Mouse (Mus musculus) kidney, adult 11 months (tissue): Measurements from ENCODE around the gene Ndufa13.

Experiments used
- DNase-seq: peaks from one replicate; pipeline ENCODE4 v3.0.0; 2022

Ndufa13 gene

GRCm38 (mm10) chr8:69877992-69878391 is 24.4 kb downstream of the Ndufa13 start:
- no peak for DNase-seq

DNA sequence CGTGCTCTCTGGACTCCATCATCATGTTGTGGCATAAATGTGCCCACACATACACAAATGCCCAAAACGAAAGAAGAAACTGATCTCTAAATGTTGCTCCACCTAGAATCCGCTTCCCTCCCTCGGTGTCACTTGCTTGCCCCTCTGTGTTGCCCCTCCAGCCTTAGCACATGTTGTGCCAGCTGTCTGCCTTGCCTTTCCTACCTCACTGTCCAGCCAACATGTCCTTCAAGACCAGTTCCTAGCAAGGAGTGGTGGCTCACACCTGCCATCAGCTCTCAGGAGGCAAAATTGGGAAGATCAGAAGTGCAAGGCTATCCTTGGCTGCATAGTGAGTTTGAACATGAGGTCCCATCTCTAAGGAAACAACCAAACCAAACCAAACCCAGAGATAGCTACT is 25.0 kb downstream of the Ndufa13 start:
- no peak for DNase-seq

DNA sequence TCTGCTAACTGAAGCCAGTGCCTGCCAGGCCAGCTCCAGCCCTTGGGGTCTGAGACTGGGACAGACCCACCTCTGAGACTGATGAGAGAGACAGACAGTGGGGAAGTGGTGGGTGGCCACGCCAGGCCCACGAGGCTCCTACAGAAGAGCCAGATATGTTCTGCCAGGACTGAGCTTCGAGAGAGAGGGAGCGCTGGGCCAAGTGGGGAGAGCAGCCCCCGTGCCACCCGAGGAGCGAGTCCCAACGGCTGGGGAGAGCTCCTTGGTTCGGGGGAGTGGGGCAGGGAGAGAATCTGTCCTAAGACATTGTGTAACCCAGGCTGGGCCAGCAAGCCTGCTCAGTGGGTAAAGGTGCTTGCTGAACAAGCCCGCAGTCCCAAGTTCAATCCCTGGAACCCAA is 25.4 kb downstream of the Ndufa13 start:
- DNase-seq = no peak

DNA sequence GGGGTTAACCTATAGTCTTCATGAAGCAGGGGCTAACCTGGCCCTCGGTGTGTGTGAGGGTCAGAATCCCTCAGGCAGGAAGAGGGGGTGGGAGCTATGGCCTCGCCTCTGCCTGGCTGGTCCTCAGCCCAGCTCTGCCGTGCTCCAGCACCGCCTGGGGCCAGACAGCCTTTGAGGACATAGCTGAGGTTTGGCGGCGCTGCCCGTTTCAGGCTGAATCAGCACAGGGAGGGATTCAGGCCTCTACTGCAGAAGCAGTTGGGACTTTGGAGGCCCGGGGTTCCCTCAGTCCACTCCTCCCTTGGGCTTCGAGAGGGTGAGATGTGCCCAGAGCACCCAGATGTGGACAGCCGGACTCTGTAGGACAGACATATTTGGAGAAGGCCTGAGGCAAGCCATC is 26.3 kb downstream of the Ndufa13 start:
- no peak for DNase-seq

DNA sequence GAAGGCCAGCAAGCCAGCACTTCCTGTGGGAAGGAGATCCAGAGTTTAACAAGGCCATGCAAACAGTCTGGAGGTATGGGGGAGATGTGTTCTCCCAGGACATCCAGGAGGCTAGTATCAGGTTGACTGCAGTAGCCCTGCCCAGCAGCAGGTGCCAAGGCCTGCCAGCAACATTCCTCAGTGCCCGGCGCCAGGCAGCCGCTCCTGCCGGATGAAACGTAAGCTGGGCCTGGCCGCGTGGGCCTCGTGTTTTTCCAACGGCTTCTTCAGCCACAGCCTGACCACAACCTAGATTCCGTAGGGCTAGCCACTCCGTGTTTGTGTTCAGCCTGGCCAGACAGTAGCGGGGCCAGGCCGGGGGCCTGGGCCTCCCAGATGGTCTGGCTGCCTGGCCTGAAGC is 27.7 kb downstream of the Ndufa13 start:
- no peak for DNase-seq

- DNase-seq = no peak
Observed at GRCm38 (mm10) chr8:69874155-69874554, 28.2 kb downstream of the Ndufa13 start.

DNA sequence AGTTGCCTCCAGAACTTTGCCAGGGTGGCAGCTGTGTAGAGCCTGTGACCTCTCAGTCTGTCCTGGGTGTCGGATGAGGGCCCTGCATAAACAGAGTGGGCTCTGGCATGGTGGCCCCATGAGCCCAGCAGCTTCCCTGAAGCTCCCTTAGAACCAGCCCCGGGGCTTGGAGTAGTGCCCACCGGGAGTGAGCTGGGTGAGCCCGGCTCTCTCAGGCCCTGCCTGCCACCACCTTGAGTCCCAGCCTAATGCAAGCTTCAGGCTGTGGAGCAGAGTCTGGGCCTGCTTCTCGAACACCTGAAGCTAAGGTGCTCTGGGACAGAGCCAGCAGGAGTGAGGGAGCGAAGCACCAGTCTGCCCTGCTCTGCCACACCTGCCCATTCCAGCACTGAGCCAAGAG is 31.5 kb downstream of the Ndufa13 start:
- no peak for DNase-seq

DNA sequence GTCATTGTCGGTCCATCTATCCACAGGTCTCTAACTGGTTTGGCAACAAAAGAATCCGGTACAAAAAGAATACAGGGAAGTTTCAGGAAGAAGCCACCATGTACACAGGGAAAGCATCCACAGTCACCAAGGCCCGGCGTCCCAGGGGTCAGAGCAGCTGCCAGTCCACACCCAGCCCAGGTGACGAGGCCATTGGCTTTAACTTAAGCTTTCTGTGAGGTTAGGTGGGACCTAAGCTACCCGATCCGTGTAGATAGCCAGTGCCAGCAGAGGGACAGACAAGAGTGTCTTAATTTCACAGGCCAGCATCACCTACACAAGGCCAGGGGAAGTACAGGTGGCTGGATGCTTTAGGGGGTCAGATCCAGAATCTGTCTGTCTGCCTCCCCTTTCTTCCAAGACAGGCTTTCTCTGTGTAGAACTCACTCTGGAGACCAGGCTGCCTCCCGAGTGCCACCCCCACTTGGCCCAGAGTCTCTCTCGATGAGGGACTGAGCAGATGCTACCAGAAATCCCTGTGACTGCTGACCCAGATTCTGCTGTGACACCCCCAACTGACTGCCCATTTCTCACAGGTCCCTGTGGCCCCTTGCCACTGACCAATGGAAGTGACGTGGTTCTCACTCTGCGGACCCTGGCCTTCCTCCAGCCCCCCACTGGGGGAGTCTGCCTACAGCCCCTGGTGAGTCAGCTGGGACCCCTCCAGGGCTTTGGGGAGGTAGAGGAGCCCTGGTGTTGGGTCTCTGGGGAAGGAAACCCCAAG is 32.2 kb downstream of the Ndufa13 start:
- no peak for DNase-seq

GRCm38 (mm10) chr8:69867696-69868326 is 34.5 kb downstream of the Ndufa13 start:
- DNase-seq = peak; percentile 41

DNA sequence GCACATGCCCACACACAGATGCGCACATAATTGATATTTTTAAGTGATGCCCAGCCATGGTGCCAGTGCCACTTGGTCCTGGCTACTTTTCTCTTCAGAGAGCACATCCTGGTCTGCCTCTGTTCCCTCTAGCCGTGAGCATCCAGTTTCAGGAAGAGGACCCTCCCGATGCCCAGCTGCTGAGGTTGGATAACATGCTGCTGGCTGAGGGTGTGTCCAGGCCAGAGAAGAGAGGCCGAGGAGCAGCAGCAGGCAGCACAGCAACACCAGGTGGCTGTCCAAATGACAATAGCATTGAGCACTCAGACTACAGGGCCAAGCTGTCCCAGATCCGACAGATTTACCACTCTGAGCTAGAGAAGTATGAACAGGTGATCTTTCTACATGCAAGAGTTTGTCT is 38.2 kb downstream of the Ndufa13 start:
- DNase-seq = no peak

GRCm38 (mm10) chr8:69863387-69864020 is 38.9 kb downstream of the Ndufa13 start:
- no peak for DNase-seq

GRCm38 (mm10) chr8:69861251-69861650 is 41.1 kb downstream of the Ndufa13 start:
- no peak for DNase-seq

- no peak for DNase-seq
Observed at GRCm38 (mm10) chr8:69860807-69861206, 41.6 kb downstream of the Ndufa13 start.

- no peak for DNase-seq
Observed at GRCm38 (mm10) chr8:69853869-69854268, 48.5 kb downstream of the Ndufa13 start.

DNA sequence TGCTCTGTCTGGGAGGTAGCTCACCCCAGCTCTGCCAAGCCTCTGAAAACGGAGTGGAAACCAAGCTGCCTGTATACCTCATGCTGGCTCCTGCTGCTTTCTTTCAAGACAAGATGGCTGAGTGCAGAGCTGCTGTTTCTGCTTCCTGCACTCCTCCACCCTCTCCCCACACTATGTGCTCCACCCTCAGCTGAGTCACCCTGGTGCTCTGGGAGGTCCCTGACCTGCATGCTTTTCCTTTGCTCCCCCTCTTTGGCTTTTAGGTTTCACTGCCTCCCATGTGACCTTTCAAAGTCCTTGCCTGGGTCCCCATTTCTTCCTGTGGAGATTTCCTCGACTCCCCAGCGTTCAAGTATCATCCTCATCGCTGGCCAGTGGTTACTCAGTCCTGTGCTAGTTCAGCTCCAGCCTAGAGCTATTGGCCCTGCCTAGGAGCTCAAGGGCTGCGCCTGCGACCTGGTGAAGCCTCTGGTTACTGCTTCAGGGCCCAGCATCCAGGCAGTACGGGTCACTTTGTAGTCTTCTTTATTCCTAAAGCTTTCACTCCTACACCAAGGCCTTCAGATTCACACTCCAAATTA is 51.3 kb downstream of the Ndufa13 start:
- DNase-seq = no peak

- no peak for DNase-seq
Observed at GRCm38 (mm10) chr8:69849899-69850298, 52.5 kb downstream of the Ndufa13 start.

GRCm38 (mm10) chr8:69848951-69849350 is 53.4 kb downstream of the Ndufa13 start:
- DNase-seq = no peak

GRCm38 (mm10) chr8:69847167-69848065 is 54.9 kb downstream of the Ndufa13 start:
- no peak for DNase-seq
